Mouse (Mus musculus): Measurements from ENCODE around the gene Cpn1. TPM values are rescaled to one million over a fixed set of nuclear protein-coding genes. Genes with fewer than 3 reads are reported as not detected.

The Cpn1 gene
- polyA plus RNA-seq, 1 experiment from 2014 or later, result not detected

DNA sequence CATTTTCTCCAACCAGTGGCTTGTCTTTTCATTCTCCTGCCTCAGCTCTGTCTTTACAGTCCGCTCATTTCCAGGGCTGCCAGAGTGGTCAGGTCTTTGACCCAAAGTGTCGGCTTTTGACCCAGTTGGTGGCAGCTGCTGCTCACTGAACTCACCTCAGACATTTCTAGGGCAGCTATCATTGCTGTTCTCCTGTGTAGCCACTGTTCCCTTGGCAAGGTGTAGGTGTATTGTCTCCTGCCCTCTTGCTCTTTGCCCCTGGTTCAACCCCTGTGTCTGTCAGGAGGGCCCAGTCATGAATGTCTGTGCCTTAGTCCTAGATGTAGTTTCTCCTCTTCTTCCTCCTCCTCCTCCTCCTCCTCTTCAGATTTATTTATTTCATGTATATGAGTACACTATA lies 17.9 kb upstream of the Cpn1 start:
- H3K79me2 ChIP-seq (ENCODE audit: inconsistent target), result no peaks in the 10 kb centered on the region
- 97% methylated on average over 2 of the region's 2 CpGs for WGBS (ENCODE audit: missing documents)
- H3K27ac ChIP-seq, result no peak overlapping the region
- H3K4me3 ChIP-seq (ENCODE audit: inconsistent target), result no peak overlapping the region
- no peaks in the 10 kb centered on the region for H3K36me3 ChIP-seq (ENCODE audit: inconsistent target)

DNA sequence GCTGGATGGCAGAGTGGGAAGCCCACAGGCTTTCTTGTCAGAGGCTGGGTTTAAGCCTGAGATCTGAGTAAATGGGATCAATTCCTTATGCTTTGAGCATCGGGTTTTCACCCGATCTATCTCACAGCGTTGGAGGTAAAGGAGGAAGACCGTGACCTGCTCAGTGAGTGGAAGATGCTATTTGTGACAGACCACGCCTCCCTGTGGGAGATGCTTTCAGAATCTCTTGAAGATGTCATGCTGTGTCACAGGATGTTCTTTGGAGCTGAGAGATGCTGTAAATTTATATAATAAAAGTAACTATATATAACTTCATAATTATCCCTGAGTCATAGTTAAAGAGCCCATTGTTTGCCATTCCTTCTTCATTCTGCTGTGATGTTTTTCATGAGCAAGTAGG lies 14.4 kb upstream of the Cpn1 start:
- no peak overlapping the region for H3K27ac ChIP-seq
- WGBS (ENCODE audit: missing documents), result 75% methylated on average over 5 of the region's 5 CpGs
- H3K36me3 ChIP-seq (ENCODE audit: inconsistent target), result no peaks in the 10 kb centered on the region
- H3K79me2 ChIP-seq (ENCODE audit: inconsistent target), result no peaks in the 10 kb centered on the region
- H3K4me3 ChIP-seq (ENCODE audit: inconsistent target), result no peak overlapping the region

GRCm38 (mm10) chr19:44000061-44000460 lies 13.7 kb upstream of the Cpn1 start:
- 100% methylated on average over 1 of the region's 1 CpGs for WGBS (ENCODE audit: missing documents)
- Histone ChIP-seq H3K36me3 (ENCODE audit: inconsistent target) (no peaks in the 10 kb centered on the region), H3K79me2 (ENCODE audit: inconsistent target) (no peaks in the 10 kb centered on the region), H3K4me3 (ENCODE audit: inconsistent target) (no peak overlapping the region), H3K27ac (no peak overlapping the region)

DNA sequence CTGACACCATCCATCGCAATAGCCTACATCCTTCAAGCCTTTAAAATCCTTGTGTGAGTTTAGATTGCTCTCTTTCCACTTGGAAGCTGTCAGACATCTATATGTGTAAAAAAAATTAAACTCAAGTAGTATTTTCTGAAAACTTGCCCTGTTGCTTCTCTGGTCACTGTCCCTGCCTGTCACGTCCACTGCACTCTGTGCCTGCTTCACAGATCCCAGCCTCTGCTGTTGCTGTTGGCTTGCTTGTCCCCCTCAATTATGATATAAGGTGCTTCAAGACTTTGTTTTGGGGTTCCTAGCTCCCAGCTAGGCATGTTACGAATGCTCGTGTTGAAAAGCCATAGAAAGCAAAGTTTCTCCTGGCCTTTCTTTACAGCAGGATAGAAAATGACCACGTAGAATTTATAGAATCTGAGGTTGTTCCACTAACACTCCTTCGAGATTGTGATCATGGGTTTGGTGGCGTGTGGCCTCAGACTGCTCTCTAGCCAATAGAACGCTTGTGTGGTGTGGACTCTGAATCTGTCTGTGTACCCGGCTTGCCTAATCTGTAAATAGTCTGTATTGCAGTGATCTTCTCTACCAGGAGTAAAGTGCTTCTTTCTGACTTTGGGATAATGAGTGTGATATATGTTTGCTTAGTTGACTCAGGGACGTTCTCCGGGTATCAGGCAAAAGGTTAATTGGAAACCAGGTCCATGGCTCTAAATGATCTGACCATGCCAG lies 12.6 kb upstream of the Cpn1 start:
- no peak overlapping the region for H3K4me3 ChIP-seq (ENCODE audit: inconsistent target)
- H3K27ac ChIP-seq, result no peak overlapping the region
- no peaks in the 10 kb centered on the region for H3K36me3 ChIP-seq (ENCODE audit: inconsistent target)
- H3K79me2 ChIP-seq (ENCODE audit: inconsistent target), result no peaks in the 10 kb centered on the region
- 90% methylated on average over 11 of the region's 11 CpGs for WGBS (ENCODE audit: missing documents)

- no peaks in the 10 kb centered on the region for H3K36me3 ChIP-seq (ENCODE audit: inconsistent target)
- H3K79me2 ChIP-seq (ENCODE audit: inconsistent target), result no peaks in the 10 kb centered on the region
- no peak overlapping the region for H3K4me3 ChIP-seq (ENCODE audit: inconsistent target)
- H3K27ac ChIP-seq, result no peak overlapping the region
- 84% methylated on average over 9 of the region's 10 CpGs for WGBS (ENCODE audit: missing documents)
These were observed 11.7 kb upstream of the Cpn1 start for GRCm38 (mm10) chr19:43998101-43998500.

DNA sequence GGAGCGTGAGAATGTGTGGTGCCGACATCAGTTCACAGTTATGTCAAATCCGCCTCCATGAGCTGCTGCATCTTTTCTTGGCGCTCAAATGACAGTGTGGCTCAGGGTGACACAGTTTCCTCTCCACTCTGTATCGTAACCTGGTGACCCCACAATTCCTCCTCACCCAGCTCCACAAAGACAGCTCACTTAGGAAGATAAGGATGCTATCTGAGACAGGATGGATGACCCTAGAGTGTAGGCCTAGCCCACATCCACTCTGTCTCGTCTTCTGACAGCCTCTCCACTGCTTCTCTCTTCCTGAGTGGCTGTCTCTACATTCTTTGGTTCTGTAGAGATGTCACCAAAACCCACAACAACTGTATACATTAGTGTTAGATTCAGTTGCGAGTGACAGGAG lies 9.1 kb upstream of the Cpn1 start:
- Histone ChIP-seq H3K36me3 (ENCODE audit: inconsistent target) (no peaks in the 10 kb centered on the region), H3K27ac (no peak overlapping the region), H3K79me2 (ENCODE audit: inconsistent target) (no peaks in the 10 kb centered on the region), H3K4me3 (ENCODE audit: inconsistent target) (no peak overlapping the region)
- 96% methylated on average over 7 of the region's 7 CpGs for WGBS (ENCODE audit: missing documents)

GRCm38 (mm10) chr19:43992464-43992863 lies 6.1 kb upstream of the Cpn1 start:
- Histone ChIP-seq H3K36me3 (ENCODE audit: inconsistent target) (no peaks in the 10 kb centered on the region), H3K27ac (no peak overlapping the region), H3K4me3 (ENCODE audit: inconsistent target) (no peak overlapping the region), H3K79me2 (ENCODE audit: inconsistent target) (no peaks in the 10 kb centered on the region)
- 75% methylated on average over 4 of the region's 4 CpGs for WGBS (ENCODE audit: missing documents)

- Histone ChIP-seq H3K27ac (no peak overlapping the region), H3K36me3 (ENCODE audit: inconsistent target) (no peaks in the 10 kb centered on the region), H3K79me2 (ENCODE audit: inconsistent target) (no peaks in the 10 kb centered on the region), H3K4me3 (ENCODE audit: inconsistent target) (no peak overlapping the region)
- WGBS (ENCODE audit: missing documents), result 85% methylated on average over 8 of the region's 8 CpGs
These were observed 4.0 kb upstream of the Cpn1 start for GRCm38 (mm10) chr19:43990362-43990761.

DNA sequence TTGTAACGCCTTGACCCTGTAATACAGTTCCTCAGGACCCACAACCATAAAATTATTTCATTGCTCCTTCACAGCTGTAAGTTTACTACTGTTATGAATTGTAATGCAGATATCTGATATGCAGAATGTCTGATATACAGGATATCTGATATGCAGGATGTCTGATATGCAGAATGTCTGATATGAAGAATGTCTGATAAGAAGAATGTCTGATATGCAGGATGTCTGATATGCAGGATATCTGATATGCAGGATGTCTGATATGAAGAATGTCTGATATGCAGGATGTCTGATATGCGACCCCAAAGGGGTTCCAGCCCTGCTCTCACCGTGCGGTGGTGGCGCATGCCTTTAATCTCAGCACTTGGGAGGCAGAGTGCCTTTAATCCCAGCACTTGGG lies 4.4 kb downstream of the Cpn1 start:
- H3K4me3 ChIP-seq (ENCODE audit: inconsistent target), result no peak overlapping the region
- no peaks in the 10 kb centered on the region for H3K36me3 ChIP-seq (ENCODE audit: inconsistent target)
- H3K79me2 ChIP-seq (ENCODE audit: inconsistent target), result no peaks in the 10 kb centered on the region
- no peak overlapping the region for H3K27ac ChIP-seq
- WGBS (ENCODE audit: missing documents), result 86% methylated on average over 5 of the region's 5 CpGs

DNA sequence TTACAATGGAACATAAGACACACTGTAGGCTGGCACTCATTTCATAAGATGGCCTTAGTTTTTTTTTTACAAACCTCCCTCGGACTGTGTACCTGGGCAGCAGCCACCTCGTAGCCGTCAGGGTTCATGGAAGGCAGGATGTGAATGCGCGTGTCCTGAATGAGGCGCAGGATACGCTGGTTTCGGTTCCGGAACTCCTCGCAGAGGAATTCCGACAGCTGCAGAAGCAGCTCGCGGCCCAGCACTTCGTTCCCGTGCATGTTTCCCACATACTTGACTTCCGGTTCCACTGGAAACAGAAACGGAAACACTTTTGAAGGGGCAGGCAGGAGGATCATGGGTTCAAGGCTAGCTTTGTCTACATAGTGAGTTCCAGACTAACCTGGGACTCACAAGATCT lies 5.6 kb downstream of the Cpn1 start:
- Histone ChIP-seq H3K36me3 (ENCODE audit: inconsistent target) (no peaks in the 10 kb centered on the region), H3K79me2 (ENCODE audit: inconsistent target) (no peaks in the 10 kb centered on the region), H3K4me3 (ENCODE audit: inconsistent target) (no peak overlapping the region), H3K27ac (no peak overlapping the region)
- 93% methylated on average over 16 of the region's 17 CpGs for WGBS (ENCODE audit: missing documents)

- Histone ChIP-seq H3K27ac (no peak overlapping the region), H3K79me2 (ENCODE audit: inconsistent target) (no peaks in the 10 kb centered on the region), H3K4me3 (ENCODE audit: inconsistent target) (no peak overlapping the region), H3K36me3 (ENCODE audit: inconsistent target) (no peaks in the 10 kb centered on the region)
- 90% methylated on average over 3 of the region's 3 CpGs for WGBS (ENCODE audit: missing documents)
These were observed 8.6 kb downstream of the Cpn1 start for GRCm38 (mm10) chr19:43977799-43978198.

- WGBS (ENCODE audit: missing documents), result 77% methylated on average over 6 of the region's 6 CpGs
- H3K36me3 ChIP-seq (ENCODE audit: inconsistent target), result no peaks in the 10 kb centered on the region
- H3K4me3 ChIP-seq (ENCODE audit: inconsistent target), result no peak overlapping the region
- H3K27ac ChIP-seq, result no peak overlapping the region
- H3K79me2 ChIP-seq (ENCODE audit: inconsistent target), result no peaks in the 10 kb centered on the region
These were observed 9.7 kb downstream of the Cpn1 start for GRCm38 (mm10) chr19:43976661-43977060.

DNA sequence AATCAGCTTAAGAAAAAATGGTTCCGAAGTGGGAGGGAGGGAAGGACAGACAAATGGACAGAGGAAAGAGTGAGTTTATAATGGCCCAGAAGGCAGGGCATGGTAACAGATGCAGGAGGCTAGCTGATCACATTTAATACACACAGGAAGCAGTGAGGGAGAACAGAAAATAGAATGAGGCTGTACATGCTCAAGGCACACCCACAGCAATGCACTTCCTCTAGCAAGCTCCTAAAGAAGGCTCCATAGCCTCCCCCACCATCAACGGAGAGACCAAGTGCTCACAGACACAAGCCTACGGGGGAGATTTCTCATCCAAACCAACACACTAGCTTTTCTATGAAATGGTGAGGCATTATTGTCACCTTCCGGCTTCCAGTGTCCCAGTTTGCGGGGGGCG lies 12.1 kb downstream of the Cpn1 start:
- Histone ChIP-seq H3K27ac (no peak overlapping the region), H3K4me3 (ENCODE audit: inconsistent target) (no peak overlapping the region), H3K36me3 (ENCODE audit: inconsistent target) (no peaks in the 10 kb centered on the region), H3K79me2 (ENCODE audit: inconsistent target) (no peaks in the 10 kb centered on the region)
- WGBS (ENCODE audit: missing documents), result 79% methylated on average over 6 of the region's 6 CpGs

DNA sequence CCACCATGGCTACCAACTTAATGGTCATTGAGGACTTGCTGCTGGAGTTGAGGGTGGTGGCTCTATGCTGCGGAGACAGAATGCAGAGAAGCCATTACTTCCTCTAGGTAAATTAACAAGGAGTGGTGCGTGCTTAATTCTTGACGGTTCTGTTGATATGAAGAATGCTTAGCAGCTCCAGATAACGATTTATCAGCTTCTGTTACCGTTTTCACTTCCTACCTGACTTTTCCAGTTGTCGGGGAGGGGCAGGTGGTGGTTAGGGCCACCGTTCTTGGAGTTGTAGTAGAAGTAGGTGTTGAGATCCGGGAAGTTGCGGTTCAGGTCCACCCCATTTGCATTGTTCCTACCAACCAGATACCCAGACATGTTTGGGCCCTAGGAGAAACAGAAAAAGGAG lies 12.6 kb downstream of the Cpn1 start:
- H3K4me3 ChIP-seq (ENCODE audit: inconsistent target), result no peak overlapping the region
- WGBS (ENCODE audit: missing documents), result 80% methylated on average over 9 of the region's 9 CpGs
- H3K79me2 ChIP-seq (ENCODE audit: inconsistent target), result no peaks in the 10 kb centered on the region
- H3K27ac ChIP-seq, result no peak overlapping the region
- no peaks in the 10 kb centered on the region for H3K36me3 ChIP-seq (ENCODE audit: inconsistent target)

- Histone ChIP-seq H3K4me3 (ENCODE audit: inconsistent target) (no peak overlapping the region), H3K36me3 (ENCODE audit: inconsistent target) (no peaks in the 10 kb centered on the region), H3K79me2 (ENCODE audit: inconsistent target) (no peaks in the 10 kb centered on the region), H3K27ac (no peak overlapping the region)
- 93% methylated on average over 8 of the region's 8 CpGs for WGBS (ENCODE audit: missing documents)
These were observed 14.2 kb downstream of the Cpn1 start for GRCm38 (mm10) chr19:43972129-43972528.

- 87% methylated on average over 8 of the region's 11 CpGs for WGBS (ENCODE audit: missing documents)
- no peaks in the 10 kb centered on the region for H3K36me3 ChIP-seq (ENCODE audit: inconsistent target)
- H3K27ac ChIP-seq, result no peak overlapping the region
- no peaks in the 10 kb centered on the region for H3K79me2 ChIP-seq (ENCODE audit: inconsistent target)
- H3K4me3 ChIP-seq (ENCODE audit: inconsistent target), result no peak overlapping the region
These were observed 17.8 kb downstream of the Cpn1 start for GRCm38 (mm10) chr19:43968436-43969026.

Data from macrophage (primary cell).